Mouse (Mus musculus) thymus, adult 2 months (tissue): ENCODE data around the gene Borcs8.

Experiments used
- CTCF ChIP-seq: fragments of 200-500 bp; IDR thresholded peaks from 2 replicates; pipeline ENCODE4 v1.5.1; 2012; ENCODE audit warnings: mild to moderate bottlenecking, control low read depth, low read length, moderate library complexity, borderline replicate concordance; ENCODE audit not compliant: control insufficient read depth, poor library complexity, insufficient read depth; ENCODE audit errors: extremely low read depth
- POLR2A ChIP-seq: fragments of 200-500 bp; IDR thresholded peaks from 2 replicates; pipeline ENCODE4 v1.6.1; 2012; ENCODE audit warnings: mild to moderate bottlenecking, low read length, control low read depth, moderate library complexity; ENCODE audit not compliant: control insufficient read depth, poor library complexity, insufficient read depth; ENCODE audit errors: extremely low read depth

- TF ChIP-seq POLR2A (no peak), CTCF (no peak)
Measured at GRCm38 (mm10) chr8:70181212-70181902, 42.1 kb downstream of the Borcs8 start.
